Mouse (Mus musculus) heart, embryonic 11.5 days (tissue): Measurements from ENCODE around the gene Sgms1. TPM values are rescaled to one million over a fixed set of nuclear protein-coding genes. Genes with fewer than 3 reads are reported as not detected.

Source experiments
- ATAC-seq: fragments of 200-750 bp; cut with Nextera tagmentation; replicated peaks from 2 replicates; pipeline ENCODE4 v1.8.0; 2017; ENCODE audit warnings: moderate library complexity; ENCODE audit not compliant: insufficient number of reproducible peaks, low FRiP score, low TSS enrichment
- H3K27ac ChIP-seq: fragments of 300-500 bp; sonication (generic); 2 replicates; pipeline ENCODE4 v1.5.1; 2014; ENCODE audit warnings: mild to moderate bottlenecking, low read depth, low read length
- H3K27me3 ChIP-seq: fragments of 300-500 bp; sonication (generic); 2 replicates; pipeline ENCODE4 v1.6.1; 2014; ENCODE audit warnings: mild to moderate bottlenecking, low read length, mixed read lengths; ENCODE audit not compliant: control insufficient read depth, insufficient read depth
- H3K36me3 ChIP-seq: fragments of 300-500 bp; sonication (generic); 2 replicates; pipeline ENCODE4 v1.6.1; 2014; ENCODE audit warnings: mild to moderate bottlenecking, low read length, moderate library complexity, mixed read lengths; ENCODE audit not compliant: control insufficient read depth, insufficient read depth
- H3K4me1 ChIP-seq: fragments of 300-500 bp; sonication (generic); 2 replicates; pipeline ENCODE4 v1.6.1; 2014; ENCODE audit warnings: low read length; ENCODE audit not compliant: control insufficient read depth, insufficient read depth
- H3K4me2 ChIP-seq: fragments of 300-500 bp; sonication (generic); 2 replicates; pipeline ENCODE4 v1.6.1; 2014; ENCODE audit warnings: mild to moderate bottlenecking, moderate library complexity
- H3K4me3 ChIP-seq: fragments of 300-500 bp; sonication (generic); 2 replicates; pipeline ENCODE4 v1.5.1; 2014; ENCODE audit warnings: low read depth, low read length
- H3K9ac ChIP-seq: fragments of 300-500 bp; sonication (generic); 2 replicates; pipeline ENCODE4 v1.6.1; 2014; ENCODE audit warnings: mild to moderate bottlenecking, low read depth, low read length, moderate library complexity
- H3K9me3 ChIP-seq: fragments of 300-500 bp; sonication (generic); replicated peaks from 2 replicates; pipeline ENCODE4 v1.6.1; 2016; ENCODE audit warnings: low read length; ENCODE audit not compliant: control insufficient read depth
- WGBS: fragments of 180-500 bp; shearing (Covaris S2); extraction: QIAGEN DNeasy Blood & Tissue Kit; methylation state at CpG from one replicate; pipeline ENCODE4 v1.1.7; 2014; ENCODE audit not compliant: insufficient replicate concordance; 5-methylcytosine and 5-hydroxymethylcytosine counted together
- polyA plus RNA-seq: library from polyadenylated mRNA; unstranded; fragments of >200 nt; fragmentation: Nextera tagmentation; extraction: Ambion mirVana; gene quantifications from 2 replicates; pipeline ENCODE4 v1.2.1, GENCODE M21; 2014

Gene Sgms1
- polyA plus RNA-seq, 1 experiment from 2014 or later, result 36.8 TPM

GRCm38 (mm10) chr19:32273714-32274113, 115.8 kb downstream of the Sgms1 start:
- Histone ChIP-seq H3K4me3 (no peak overlapping the region), H3K4me2 (no peak overlapping the region), H3K9ac (no peak overlapping the region), H3K9me3 (no peaks in the 10 kb centered on the region), H3K4me1 (peaks cover 29% of the 10 kb centered on the region), H3K36me3 (no peaks in the 10 kb centered on the region; the same call in 1 of the 2 replicates), H3K27me3 (no peaks in the 10 kb centered on the region), H3K27ac (no peak overlapping the region)
- WGBS, result 62% methylated on average over 3 of the region's 3 CpGs
- no peak for ATAC-seq

- H3K36me3 ChIP-seq, result no peaks in the 10 kb centered on the region; the same call in 1 of the 2 replicates
- H3K4me3 ChIP-seq, result no peak overlapping the region
- no peaks in the 10 kb centered on the region for H3K9me3 ChIP-seq
- ATAC-seq, result peak; percentile 79
- H3K27ac ChIP-seq, result peak overlapping the region; percentile 77
- no peaks in the 10 kb centered on the region for H3K27me3 ChIP-seq
- no peak overlapping the region for H3K9ac ChIP-seq
- peaks cover 29% of the 10 kb centered on the region for H3K4me1 ChIP-seq
- whole genome bisulfite sequencing, result 46% methylated on average over 6 of the region's 6 CpGs
- H3K4me2 ChIP-seq, result peak overlapping the region; percentile 44; the same call in 1 of the 2 replicates
Measured at GRCm38 (mm10) chr19:32272475-32273260, 116.8 kb downstream of the Sgms1 start.

GRCm38 (mm10) chr19:32271455-32272200, 117.9 kb downstream of the Sgms1 start:
- Histone ChIP-seq H3K4me3 (no peak overlapping the region), H3K9ac (no peak overlapping the region), H3K4me1 (peaks cover 31% of the 10 kb centered on the region), H3K36me3 (no peaks in the 10 kb centered on the region; the same call in 1 of the 2 replicates), H3K9me3 (no peaks in the 10 kb centered on the region), H3K4me2 (peak overlapping the region; percentile 44), H3K27ac (peak overlapping the region; percentile 77), H3K27me3 (no peaks in the 10 kb centered on the region)
- ATAC-seq, result no peak
- 71% methylated on average over 11 of the region's 11 CpGs for WGBS

- H3K4me3 ChIP-seq, result no peak overlapping the region
- no peaks in the 10 kb centered on the region; the same call in 1 of the 2 replicates for H3K36me3 ChIP-seq
- peaks cover 28% of the 10 kb centered on the region for H3K4me1 ChIP-seq
- H3K27ac ChIP-seq, result no peak overlapping the region
- H3K4me2 ChIP-seq, result no peak overlapping the region
- no peak overlapping the region for H3K9ac ChIP-seq
- H3K27me3 ChIP-seq, result no peaks in the 10 kb centered on the region
- ATAC-seq, result no peak
- H3K9me3 ChIP-seq, result no peaks in the 10 kb centered on the region
- WGBS, result 79% methylated on average over 6 of the region's 6 CpGs
Measured at GRCm38 (mm10) chr19:32269844-32270176, 119.7 kb downstream of the Sgms1 start.

- Histone ChIP-seq H3K9ac (no peak overlapping the region), H3K36me3 (no peaks in the 10 kb centered on the region; the same call in 1 of the 2 replicates), H3K4me2 (no peak overlapping the region), H3K27ac (no peak overlapping the region), H3K4me3 (no peak overlapping the region), H3K27me3 (no peaks in the 10 kb centered on the region), H3K4me1 (peaks cover 28% of the 10 kb centered on the region), H3K9me3 (no peaks in the 10 kb centered on the region)
- 76% methylated on average over 12 of the region's 12 CpGs for WGBS
- no peak for ATAC-seq
Measured at GRCm38 (mm10) chr19:32269141-32269843, 120.2 kb downstream of the Sgms1 start.

GRCm38 (mm10) chr19:32268562-32268961, 121.0 kb downstream of the Sgms1 start:
- ATAC-seq, result no peak
- H3K9me3 ChIP-seq, result no peaks in the 10 kb centered on the region
- WGBS, result 76% methylated on average over 9 of the region's 9 CpGs
- H3K36me3 ChIP-seq, result no peaks in the 10 kb centered on the region; the same call in 1 of the 2 replicates
- no peak overlapping the region for H3K9ac ChIP-seq
- no peak overlapping the region for H3K4me3 ChIP-seq
- no peak overlapping the region for H3K4me2 ChIP-seq
- H3K4me1 ChIP-seq, result peaks cover 28% of the 10 kb centered on the region
- H3K27me3 ChIP-seq, result no peaks in the 10 kb centered on the region
- H3K27ac ChIP-seq, result no peak overlapping the region

GRCm38 (mm10) chr19:32266385-32267252, 122.9 kb downstream of the Sgms1 start:
- ATAC-seq, result no peak
- Histone ChIP-seq H3K9me3 (no peaks in the 10 kb centered on the region), H3K4me2 (no peak overlapping the region), H3K4me1 (peaks cover 16% of the 10 kb centered on the region), H3K4me3 (no peak overlapping the region), H3K9ac (no peak overlapping the region), H3K36me3 (no peaks in the 10 kb centered on the region; the same call in 1 of the 2 replicates), H3K27me3 (no peaks in the 10 kb centered on the region), H3K27ac (no peak overlapping the region)
- 82% methylated on average over 9 of the region's 9 CpGs for WGBS

- H3K27me3 ChIP-seq, result no peaks in the 10 kb centered on the region
- no peak overlapping the region for H3K9ac ChIP-seq
- no peak overlapping the region for H3K27ac ChIP-seq
- 50% methylated on average over 1 of the region's 1 CpGs for WGBS
- H3K4me3 ChIP-seq, result no peak overlapping the region
- peaks cover 9% of the 10 kb centered on the region; the same call in 1 of the 2 replicates for H3K4me1 ChIP-seq
- H3K4me2 ChIP-seq, result no peak overlapping the region
- no peak for ATAC-seq
- H3K36me3 ChIP-seq, result no peaks in the 10 kb centered on the region
- no peaks in the 10 kb centered on the region for H3K9me3 ChIP-seq
Measured at GRCm38 (mm10) chr19:32263753-32264152, 125.8 kb downstream of the Sgms1 start.
